Mouse (Mus musculus) forebrain, embryonic 13.5 days (tissue): ENCODE results near the gene Zfp280b. TPM values are rescaled to one million over a fixed set of nuclear protein-coding genes. Genes with fewer than 3 reads are reported as not detected.
"Not testable (repeated sequence)": the region's sequence is repeated elsewhere in the genome, so short reads cannot be mapped to it uniquely, and the experiment has no call there.

Experiments used
- ATAC-seq: fragments of 200-750 bp; cut with Nextera tagmentation; 2 replicates; pipeline ENCODE4 v1.8.0; 2017
- H3K27ac ChIP-seq: fragments of 300-500 bp; sonication (generic); 2 replicates; pipeline ENCODE4 v1.5.1; 2015; ENCODE audit warnings: inconsistent platforms, mild to moderate bottlenecking, moderate library complexity
- H3K27me3 ChIP-seq: fragments of 300-500 bp; sonication (generic); 2 replicates; pipeline ENCODE4 v1.6.1; 2015; ENCODE audit warnings: mild to moderate bottlenecking, inconsistent platforms
- H3K36me3 ChIP-seq: fragments of 300-500 bp; sonication (generic); 2 replicates; pipeline ENCODE4 v1.6.1; 2015; ENCODE audit warnings: mild to moderate bottlenecking, inconsistent platforms; ENCODE audit not compliant: poor library complexity, severe bottlenecking
- H3K4me1 ChIP-seq: fragments of 300-500 bp; sonication (generic); 2 replicates; pipeline ENCODE4 v1.6.1; 2015; ENCODE audit warnings: inconsistent platforms
- H3K4me2 ChIP-seq: fragments of 300-500 bp; sonication (generic); 2 replicates; pipeline ENCODE4 v1.6.1; 2015; ENCODE audit warnings: inconsistent platforms, mild to moderate bottlenecking, moderate library complexity
- H3K4me3 ChIP-seq: fragments of 300-500 bp; sonication (generic); 2 replicates; pipeline ENCODE4 v1.5.1; 2015; ENCODE audit warnings: mild to moderate bottlenecking, inconsistent platforms
- H3K9ac ChIP-seq: fragments of 300-500 bp; sonication (generic); 2 replicates; pipeline ENCODE4 v1.6.1; 2015; ENCODE audit warnings: mild to moderate bottlenecking, inconsistent platforms
- H3K9me3 ChIP-seq: fragments of 300-500 bp; sonication (generic); replicated peaks from 2 replicates; pipeline ENCODE4 v1.6.1; 2016; ENCODE audit warnings: inconsistent platforms
- WGBS: fragments of 180-500 bp; shearing (Covaris S2); methylation state at CpG from one replicate; pipeline ENCODE4 v1.1.7; 2015; 5-methylcytosine and 5-hydroxymethylcytosine counted together
- polyA plus RNA-seq: library from polyadenylated mRNA; unstranded; fragments of >200 nt; fragmentation: Nextera tagmentation; extraction: Ambion mirVana; gene quantifications from 2 replicates; pipeline ENCODE4 v1.2.1, GENCODE M21; 2015

The Zfp280b gene
- 15.7 and 16.1 TPM in 2 replicates for polyA plus RNA-seq

- H3K27ac ChIP-seq, result peak within 1 kb of the TSS; percentile 51
- WGBS, result under 1% methylated on average over 53 of the region's 58 CpGs
- peak; percentile 99 for ATAC-seq
- H3K9me3 ChIP-seq, result no peaks in the 10 kb centered on the region
- H3K9ac ChIP-seq, result peak within 1 kb of the TSS; percentile 94
- peak within 1 kb of the TSS; percentile 78 for H3K4me2 ChIP-seq
- H3K36me3 ChIP-seq, result peaks cover 17% of the 10 kb centered on the region
- H3K27me3 ChIP-seq, result no peaks in the 10 kb centered on the region
- peaks cover 14% of the 10 kb centered on the region for H3K4me1 ChIP-seq
- peak within 1 kb of the TSS; percentile 90 for H3K4me3 ChIP-seq
Measured at GRCm38 (mm10) chr10:76032402-76033118, at the start of gene Zfp280b. Gene Zfp280b (plus strand): TSS chr10:76032650.

DNA sequence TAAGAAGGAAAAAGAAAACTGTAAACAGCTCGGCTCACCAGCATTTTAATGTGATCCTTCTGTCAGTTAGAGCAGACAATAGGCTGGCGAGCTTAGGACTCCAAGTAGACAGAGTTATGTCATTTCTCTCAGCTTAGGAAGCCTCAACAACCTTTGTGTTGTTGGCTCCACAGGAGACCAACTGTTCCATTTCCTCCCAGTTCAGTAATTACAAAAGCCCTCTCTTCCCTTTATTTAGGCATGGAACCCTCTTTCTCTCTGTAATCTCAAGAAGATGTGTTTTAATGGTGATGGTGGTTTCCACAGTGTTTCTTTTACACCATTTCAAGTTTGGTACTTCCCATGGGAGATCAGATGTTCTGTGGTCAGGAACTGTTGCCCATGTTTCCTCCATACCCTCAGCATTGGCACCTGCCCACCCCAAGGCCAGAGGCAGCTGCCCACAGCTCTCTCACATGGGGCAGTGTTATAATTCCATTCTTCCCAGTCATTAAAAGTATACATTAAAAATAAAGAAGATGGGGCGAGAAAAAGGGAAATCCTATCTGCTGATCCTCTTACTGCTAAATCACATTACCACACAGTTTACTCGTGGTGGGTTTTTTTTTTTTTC is 41.9 kb upstream of the Zfp280b start:
- Histone ChIP-seq H3K9me3 (no peaks in the 10 kb centered on the region), H3K4me1 (no peaks in the 10 kb centered on the region), H3K27ac (no peak overlapping the region), H3K4me2 (no peak overlapping the region), H3K27me3 (no peaks in the 10 kb centered on the region), H3K4me3 (no peak overlapping the region), H3K36me3 (no peaks in the 10 kb centered on the region), H3K9ac (no peak overlapping the region)
- WGBS, result 66% methylated on average over 4 of the region's 4 CpGs
- ATAC-seq, result no peak

DNA sequence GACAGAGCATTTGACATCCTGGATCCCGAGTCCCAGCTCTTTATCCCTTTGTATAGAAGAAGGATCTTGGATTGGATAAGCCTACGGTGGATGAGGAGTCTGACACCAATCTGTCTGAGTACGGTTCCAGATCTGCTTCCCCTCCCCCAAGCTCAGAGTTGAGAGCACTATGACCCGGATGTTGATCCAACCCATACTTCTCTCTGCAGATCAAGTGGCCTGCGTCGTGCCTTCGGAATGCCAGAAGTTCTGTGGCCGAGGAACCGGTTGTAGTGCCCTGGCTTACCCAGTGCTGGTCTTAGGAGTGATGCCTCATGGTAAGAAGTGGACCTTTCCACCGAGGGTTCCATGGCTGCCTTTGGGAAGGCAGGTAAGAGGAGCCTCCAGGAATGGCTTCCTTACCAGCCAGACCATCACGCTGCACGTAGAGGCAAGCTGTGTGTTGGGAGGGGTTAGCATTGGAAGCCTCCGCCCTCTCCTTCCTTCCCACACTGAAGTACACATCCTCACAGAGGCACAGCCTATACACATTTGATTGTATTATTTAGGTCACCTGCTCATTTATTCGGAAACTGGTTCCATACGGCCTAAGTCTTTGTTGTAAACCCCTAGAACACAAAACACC is 38.7 kb upstream of the Zfp280b start:
- no peaks in the 10 kb centered on the region for H3K9me3 ChIP-seq
- no peaks in the 10 kb centered on the region for H3K4me1 ChIP-seq
- ATAC-seq, result no peak
- H3K27ac ChIP-seq, result no peak overlapping the region
- no peak overlapping the region for H3K9ac ChIP-seq
- H3K27me3 ChIP-seq, result no peaks in the 10 kb centered on the region
- H3K4me2 ChIP-seq, result no peak overlapping the region
- H3K4me3 ChIP-seq, result no peak overlapping the region
- no peaks in the 10 kb centered on the region for H3K36me3 ChIP-seq
- WGBS, result 92% methylated on average over 15 of the region's 15 CpGs

- WGBS, result 70% methylated on average over 13 of the region's 13 CpGs
- ATAC-seq, result peak; percentile 86; the same call in 1 of the 2 replicates
- H3K27ac ChIP-seq, result peak overlapping the region; percentile 60
Measured at GRCm38 (mm10) chr10:75994531-75995210, 37.8 kb upstream of the Zfp280b start.

GRCm38 (mm10) chr10:75995463-75995862 is 37.0 kb upstream of the Zfp280b start:
- no peak for ATAC-seq
- Histone ChIP-seq H3K36me3 (no peaks in the 10 kb centered on the region), H3K4me1 (no peaks in the 10 kb centered on the region), H3K27ac (no peak overlapping the region), H3K9me3 (no peaks in the 10 kb centered on the region), H3K4me3 (no peak overlapping the region), H3K4me2 (no peak overlapping the region), H3K27me3 (no peaks in the 10 kb centered on the region), H3K9ac (no peak overlapping the region)
- WGBS, result 88% methylated on average over 11 of the region's 11 CpGs

More at GRCm38 (mm10) chr10:75994531-75995210, 37.8 kb upstream of the Zfp280b start:
- H3K27me3 ChIP-seq, H3K4me2 ChIP-seq, H3K4me1 ChIP-seq, H3K36me3 ChIP-seq, H3K9ac ChIP-seq, H3K9me3 ChIP-seq, H3K4me3 ChIP-seq: not testable (repeated sequence)

DNA sequence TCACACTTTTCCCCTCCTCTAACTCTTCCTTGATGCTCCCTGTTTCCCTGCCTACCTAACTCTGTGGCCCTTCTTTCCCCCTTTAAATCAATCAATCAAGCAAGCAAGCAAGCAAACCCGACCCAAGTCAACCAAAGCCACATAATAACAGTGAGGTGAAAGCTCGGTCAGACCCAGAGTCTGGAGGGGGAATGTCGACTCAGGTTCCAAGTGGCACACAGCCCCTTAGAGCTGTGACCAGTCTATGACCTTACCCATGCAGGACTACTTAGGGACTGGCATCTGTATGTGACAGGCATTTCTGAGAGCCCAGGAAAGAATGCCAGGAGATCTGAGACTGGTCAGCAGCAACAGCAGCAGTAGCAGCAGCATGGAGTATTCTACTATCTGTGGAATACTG is 36.1 kb upstream of the Zfp280b start:
- Histone ChIP-seq H3K4me1 (peaks cover 8% of the 10 kb centered on the region; the same call in 1 of the 2 replicates), H3K9me3 (no peaks in the 10 kb centered on the region), H3K27ac (no peak overlapping the region), H3K27me3 (no peaks in the 10 kb centered on the region), H3K4me2 (no peak overlapping the region), H3K4me3 (no peak overlapping the region), H3K9ac (no peak overlapping the region), H3K36me3 (no peaks in the 10 kb centered on the region)
- WGBS, result 71% methylated on average over 3 of the region's 3 CpGs
- no peak for ATAC-seq

DNA sequence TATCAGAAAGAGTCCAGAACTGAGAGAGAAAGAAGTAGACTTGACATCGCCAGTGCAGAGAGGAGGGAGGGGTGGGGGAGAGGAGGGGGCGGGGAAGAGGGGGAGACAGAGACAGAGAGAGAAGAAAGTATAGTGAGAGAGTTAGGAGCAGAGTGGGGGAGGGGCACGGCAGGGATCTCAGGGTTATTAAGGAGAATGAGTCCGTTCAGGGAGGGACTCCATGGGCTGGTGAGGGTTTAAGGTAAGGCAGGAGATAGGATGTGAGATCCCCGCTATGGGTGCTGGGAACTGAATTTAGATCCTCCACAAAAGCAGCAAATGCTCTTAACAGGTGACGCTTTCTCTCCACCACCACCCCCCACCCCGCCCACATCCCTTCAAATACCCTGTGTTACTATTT is 31.3 kb upstream of the Zfp280b start:
- H3K27ac ChIP-seq, result no peak overlapping the region
- H3K9me3 ChIP-seq, result no peaks in the 10 kb centered on the region
- no peak overlapping the region for H3K4me3 ChIP-seq
- ATAC-seq, result no peak
- H3K4me2 ChIP-seq, result no peak overlapping the region
- no peaks in the 10 kb centered on the region for H3K36me3 ChIP-seq
- no peak overlapping the region for H3K9ac ChIP-seq
- peaks cover 5% of the 10 kb centered on the region; the same call in 1 of the 2 replicates for H3K27me3 ChIP-seq
- H3K4me1 ChIP-seq, result peaks cover 20% of the 10 kb centered on the region
- WGBS, result 19% methylated on average over 7 of the region's 7 CpGs

DNA sequence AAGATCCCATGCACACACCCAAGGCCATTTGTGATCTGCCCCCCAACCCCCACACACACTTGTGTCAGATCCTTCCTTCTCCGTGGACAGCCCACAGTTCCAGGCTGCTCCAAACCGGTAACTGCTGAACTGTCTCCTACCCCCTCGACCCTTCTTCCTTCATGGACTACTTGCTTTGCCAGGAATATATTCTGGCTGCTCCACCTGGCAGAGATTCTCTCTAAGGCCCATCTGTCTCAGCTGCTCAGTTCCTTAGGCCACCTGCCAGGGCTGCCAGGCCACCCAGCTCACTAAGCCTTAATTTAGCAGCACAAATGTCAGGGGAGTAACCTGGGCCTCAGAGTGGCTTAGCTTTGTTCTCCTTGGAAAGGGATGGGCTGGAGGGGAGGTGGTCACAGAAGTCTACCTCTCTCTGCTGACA is 30.3 kb upstream of the Zfp280b start:
- 25% methylated on average over 3 of the region's 3 CpGs for WGBS

GRCm38 (mm10) chr10:76002615-76003014 is 29.8 kb upstream of the Zfp280b start:
- Histone ChIP-seq H3K27ac (no peak overlapping the region), H3K36me3 (no peaks in the 10 kb centered on the region), H3K9ac (no peak overlapping the region), H3K9me3 (no peaks in the 10 kb centered on the region), H3K4me2 (no peak overlapping the region), H3K4me3 (no peak overlapping the region), H3K27me3 (peaks cover 5% of the 10 kb centered on the region; the same call in 1 of the 2 replicates), H3K4me1 (peaks cover 20% of the 10 kb centered on the region)
- WGBS, result 34% methylated on average over 2 of the region's 2 CpGs
- ATAC-seq, result 0 out of 2 replicates have a peak, but pooled peaks have one; percentile 10

More for the DNA sequence above, 30.3 kb upstream of the Zfp280b start:
- no peak overlapping the region for H3K27ac ChIP-seq
- peaks cover 20% of the 10 kb centered on the region for H3K4me1 ChIP-seq
- ATAC-seq, result peak; percentile 51; the same call in 1 of the 2 replicates
- H3K9me3 ChIP-seq, result no peaks in the 10 kb centered on the region
- no peak overlapping the region for H3K9ac ChIP-seq
- H3K27me3 ChIP-seq, result peaks cover 5% of the 10 kb centered on the region; the same call in 1 of the 2 replicates
- no peaks in the 10 kb centered on the region for H3K36me3 ChIP-seq
- no peak overlapping the region for H3K4me3 ChIP-seq
- H3K4me2 ChIP-seq, result no peak overlapping the region

DNA sequence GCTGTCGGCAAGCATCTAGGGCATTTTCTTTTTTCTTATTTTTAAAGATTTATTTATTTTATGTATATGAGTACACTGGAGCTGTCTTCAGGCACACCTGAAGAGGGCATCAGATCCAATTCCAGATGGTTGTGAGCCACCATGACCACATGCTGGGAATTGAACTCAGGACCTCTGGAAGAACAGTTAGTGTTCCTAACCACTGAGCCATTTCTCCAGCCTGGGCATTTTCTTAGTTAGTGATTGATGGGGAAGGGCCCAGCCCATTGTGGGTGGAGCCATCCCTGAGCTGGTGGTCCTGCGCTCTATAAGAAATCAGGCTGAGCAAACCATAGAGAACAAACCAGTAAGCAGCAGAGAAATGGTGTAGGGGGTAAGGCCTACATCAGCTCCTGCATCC is 29.2 kb upstream of the Zfp280b start:
- Histone ChIP-seq H3K4me1 (peaks cover 20% of the 10 kb centered on the region), H3K27me3 (peaks cover 5% of the 10 kb centered on the region; the same call in 1 of the 2 replicates), H3K4me2 (no peak overlapping the region), H3K9me3 (no peaks in the 10 kb centered on the region), H3K27ac (no peak overlapping the region), H3K36me3 (no peaks in the 10 kb centered on the region), H3K4me3 (no peak overlapping the region), H3K9ac (no peak overlapping the region)
- WGBS, result 86% methylated on average over 2 of the region's 2 CpGs
- no peak for ATAC-seq

DNA sequence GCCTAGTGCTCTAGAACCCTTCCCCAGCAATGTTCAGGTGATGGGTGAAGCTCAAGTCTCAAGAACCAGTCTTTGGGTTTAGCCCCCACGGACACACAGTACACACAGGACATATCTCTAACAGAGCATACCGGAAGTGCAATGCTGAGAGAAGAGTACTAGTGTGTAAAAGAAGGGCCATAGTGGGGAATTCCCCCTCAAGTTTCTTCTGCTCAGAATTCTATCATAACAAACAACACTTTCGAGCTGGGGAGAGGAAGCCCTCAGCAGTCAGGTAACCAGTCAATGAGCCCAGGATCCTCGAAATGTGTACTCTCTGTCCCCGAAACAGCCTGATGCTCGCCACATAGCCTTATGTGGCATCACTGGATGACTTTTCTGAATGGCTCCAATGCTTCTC is 26.1 kb upstream of the Zfp280b start:
- H3K27ac ChIP-seq, result no peak overlapping the region
- H3K9ac ChIP-seq, result no peak overlapping the region
- peaks cover 5% of the 10 kb centered on the region; the same call in 1 of the 2 replicates for H3K27me3 ChIP-seq
- no peak overlapping the region for H3K4me2 ChIP-seq
- ATAC-seq, result no peak
- H3K36me3 ChIP-seq, result no peaks in the 10 kb centered on the region
- no peaks in the 10 kb centered on the region for H3K9me3 ChIP-seq
- WGBS, result 86% methylated on average over 6 of the region's 6 CpGs
- H3K4me3 ChIP-seq, result no peak overlapping the region
- peaks cover 12% of the 10 kb centered on the region for H3K4me1 ChIP-seq

DNA sequence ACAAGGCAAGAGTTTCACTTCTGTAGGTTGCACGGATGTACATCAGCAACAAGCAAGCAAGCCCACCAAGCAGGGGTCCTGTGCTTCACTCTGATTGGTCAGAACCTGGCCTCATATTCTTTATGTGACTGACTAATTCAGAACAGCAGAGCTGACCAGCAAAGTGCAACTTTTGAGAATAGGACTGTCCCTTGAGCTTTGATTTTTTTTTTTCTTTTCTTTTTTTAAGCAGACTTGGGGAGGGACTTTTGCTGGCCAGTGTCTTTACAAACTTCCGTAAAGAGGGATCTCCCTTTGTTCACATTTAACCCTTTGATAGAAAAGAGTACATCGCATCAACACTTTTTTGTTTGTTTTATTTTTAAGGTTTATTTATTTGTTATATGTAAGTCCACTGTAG is 22.6 kb upstream of the Zfp280b start:
- Histone ChIP-seq H3K9me3 (no peaks in the 10 kb centered on the region), H3K36me3 (no peaks in the 10 kb centered on the region), H3K27ac (no peak overlapping the region), H3K9ac (no peak overlapping the region), H3K4me1 (no peaks in the 10 kb centered on the region), H3K4me2 (no peak overlapping the region), H3K27me3 (no peaks in the 10 kb centered on the region), H3K4me3 (no peak overlapping the region)
- 73% methylated on average over 3 of the region's 3 CpGs for WGBS
- no peak for ATAC-seq
